Mouse (Mus musculus) spleen, adult 2 months (tissue): ENCODE results near the gene Mobp.

Source experiments
- CTCF ChIP-seq: fragments of 200-500 bp; IDR thresholded peaks from 2 replicates; pipeline ENCODE4 v1.5.1; 2011; ENCODE audit warnings: mild to moderate bottlenecking, inconsistent platforms; ENCODE audit not compliant: insufficient read depth, insufficient read length, insufficient replicate concordance; ENCODE audit errors: extremely low read depth
- POLR2A ChIP-seq: fragments of 200-500 bp; IDR thresholded peaks from 2 replicates; pipeline ENCODE4 v1.6.1; 2011; ENCODE audit warnings: low read depth, low read length, inconsistent platforms

GRCm38 (mm10) chr9:120190891-120191290, 41.4 kb downstream of the Mobp start:
- TF ChIP-seq POLR2A: no peak
- no peak for TF ChIP-seq CTCF
